Mouse (Mus musculus): Measurements from ENCODE around the gene Rab7b.

DNA sequence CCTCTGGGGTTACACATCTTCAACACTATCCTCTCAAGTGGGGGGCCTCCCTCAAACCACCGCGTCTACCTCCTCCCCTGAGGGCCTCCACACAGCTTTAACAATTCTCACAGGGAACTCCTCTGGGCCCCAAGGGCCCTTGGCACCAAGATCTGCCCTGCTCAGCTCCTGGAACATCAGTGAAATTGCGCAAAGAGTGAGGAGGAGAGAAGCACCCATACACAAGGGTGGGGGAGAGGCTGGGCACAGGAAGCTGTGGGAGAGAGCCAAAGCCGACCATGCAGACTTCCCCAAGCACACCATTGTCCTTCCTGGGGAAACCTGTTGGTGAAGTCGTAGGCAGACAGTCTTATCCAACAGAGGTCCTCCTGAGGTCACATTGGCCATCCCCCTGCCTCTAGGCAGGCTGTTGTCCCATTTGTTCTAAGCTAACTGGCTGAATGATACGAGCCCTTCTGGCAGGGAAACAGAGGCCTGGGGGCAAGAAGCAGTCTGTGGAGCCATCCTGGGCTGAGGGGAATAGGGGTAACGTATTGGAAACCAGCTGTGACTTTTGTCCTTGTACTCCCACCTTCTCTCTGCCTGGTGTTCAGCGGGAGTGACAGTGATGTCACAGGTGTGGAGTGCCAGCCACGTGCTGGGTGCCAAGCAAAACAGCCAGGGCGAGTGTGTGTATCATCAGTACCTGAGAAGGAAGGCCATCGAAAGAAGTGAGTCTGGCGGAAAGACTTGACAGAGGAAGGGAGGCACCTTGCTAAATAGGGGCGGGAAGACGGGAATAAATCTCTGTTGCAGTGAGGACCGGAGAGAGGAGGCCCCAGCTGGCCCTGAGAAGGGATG lies 61.4 kb downstream of the Rab7b start:
- no peak for TF ChIP-seq CTCF (IDR thresholded peaks at IDR 0.05; ENCODE audit: extremely low read depth, insufficient read depth, low read length)
- no peak for TF ChIP-seq POLR2A (IDR thresholded peaks at IDR 0.05; ENCODE audit: extremely low read depth, insufficient read depth, low read length)
